Mouse (Mus musculus): ENCODE data around the gene Pstk. TPM values are rescaled to one million over a fixed set of nuclear protein-coding genes. Genes with fewer than 3 reads are reported as not detected.

Pstk gene
- polyA plus RNA-seq (2015; fragmentation: Nextera tagmentation; extraction: Ambion mirVana): 33.7 TPM in 2 replicates

GRCm38 (mm10) chr7:131370648-131371469, at the start of gene Pstk:
Gene Pstk (plus strand): TSS chr7:131371141.
- no peaks in the 10 kb centered on the region for H3K36me3 ChIP-seq
- WGBS: 5% methylated on average over 47 of the region's 47 CpGs
- no peaks in the 10 kb centered on the region; the same call in 1 of the 2 replicates for H3K27me3 ChIP-seq
- peak within 1 kb of the TSS; percentile 69 for H3K4me2 ChIP-seq (replicated peaks)
- peak within 1 kb of the TSS; percentile 84 for H3K27ac ChIP-seq (replicated peaks)
- peak within 1 kb of the TSS; percentile 78 for H3K4me3 ChIP-seq
- peak; percentile 92 for ATAC-seq (replicated peaks)
- H3K9me3 ChIP-seq: no peaks in the 10 kb centered on the region
- H3K4me1 ChIP-seq: peaks cover 7% of the 10 kb centered on the region; the same call in 1 of the 2 replicates
- peak within 1 kb of the TSS; percentile 94 for H3K9ac ChIP-seq (replicated peaks)

GRCm38 (mm10) chr7:131322192-131322591, 48.7 kb upstream of the Pstk start, which contains the start of gene Cuzd1:
Gene Cuzd1 (minus strand): TSS chr7:131322292.
- H3K36me3 ChIP-seq: no peaks in the 10 kb centered on the region
- WGBS: 87% methylated on average over 2 of the region's 2 CpGs
- no peaks in the 10 kb centered on the region for H3K27me3 ChIP-seq
- H3K4me2 ChIP-seq (replicated peaks): no peak within 1 kb of the TSS
- no peak within 1 kb of the TSS for H3K9ac ChIP-seq (replicated peaks)
- H3K4me1 ChIP-seq: no peaks in the 10 kb centered on the region
- H3K27ac ChIP-seq (replicated peaks): no peak within 1 kb of the TSS
- no peak for ATAC-seq (replicated peaks)
- no peaks in the 10 kb centered on the region for H3K9me3 ChIP-seq
- no peak within 1 kb of the TSS for H3K4me3 ChIP-seq

GRCm38 (mm10) chr7:131327054-131327453, 43.9 kb upstream of the Pstk start:
- Histone ChIP-seq H3K4me1 (no peaks in the 10 kb centered on the region), H3K27ac (replicated peaks) (no peak overlapping the region), H3K9me3 (no peaks in the 10 kb centered on the region), H3K4me3 (no peak overlapping the region), H3K9ac (replicated peaks) (no peak overlapping the region), H3K36me3 (no peaks in the 10 kb centered on the region), H3K27me3 (no peaks in the 10 kb centered on the region), H3K4me2 (replicated peaks) (no peak overlapping the region)
- WGBS: 91% methylated on average over 5 of the region's 5 CpGs
- no peak for ATAC-seq (replicated peaks)

- Histone ChIP-seq H3K9ac (replicated peaks) (no peak within 1 kb of the TSS), H3K9me3 (no peaks in the 10 kb centered on the region), H3K4me2 (replicated peaks) (no peak within 1 kb of the TSS), H3K27ac (replicated peaks) (no peak within 1 kb of the TSS), H3K36me3 (no peaks in the 10 kb centered on the region), H3K27me3 (no peaks in the 10 kb centered on the region), H3K4me3 (no peak within 1 kb of the TSS), H3K4me1 (no peaks in the 10 kb centered on the region)
- no peak for ATAC-seq (replicated peaks)
- 92% methylated on average over 5 of the region's 5 CpGs for WGBS
Observed at GRCm38 (mm10) chr7:131329416-131329815, 41.5 kb upstream of the Pstk start, which contains the start of gene Fam24b. Gene Fam24b (minus strand): TSS chr7:131329516.

GRCm38 (mm10) chr7:131331688-131332087, 39.3 kb upstream of the Pstk start:
- Histone ChIP-seq H3K27ac (replicated peaks) (no peak overlapping the region), H3K4me3 (no peak overlapping the region), H3K4me1 (no peaks in the 10 kb centered on the region), H3K9me3 (no peaks in the 10 kb centered on the region), H3K9ac (replicated peaks) (no peak overlapping the region), H3K27me3 (no peaks in the 10 kb centered on the region), H3K4me2 (replicated peaks) (no peak overlapping the region), H3K36me3 (no peaks in the 10 kb centered on the region)
- no peak for ATAC-seq (replicated peaks)
- WGBS: 82% methylated on average over 2 of the region's 2 CpGs

- Histone ChIP-seq H3K9ac (replicated peaks) (no peak within 1 kb of the TSS), H3K27ac (replicated peaks) (no peak within 1 kb of the TSS), H3K27me3 (no peaks in the 10 kb centered on the region), H3K36me3 (no peaks in the 10 kb centered on the region), H3K4me1 (peaks cover 6% of the 10 kb centered on the region), H3K4me2 (replicated peaks) (no peak within 1 kb of the TSS), H3K9me3 (no peaks in the 10 kb centered on the region), H3K4me3 (no peak within 1 kb of the TSS)
- 47% methylated on average over 1 of the region's 1 CpGs for WGBS
- no peak for ATAC-seq (replicated peaks)
Observed at GRCm38 (mm10) chr7:131333564-131333963, 37.4 kb upstream of the Pstk start, which contains the start of gene Fam24a. Gene Fam24a (plus strand): TSS chr7:131333864.

GRCm38 (mm10) chr7:131337502-131338068, 33.4 kb upstream of the Pstk start:
- H3K27me3 ChIP-seq: no peaks in the 10 kb centered on the region
- H3K27ac ChIP-seq (replicated peaks): 0 out of 2 replicates have a peak overlapping the region, but pooled peaks have one; percentile 27
- no peaks in the 10 kb centered on the region for H3K9me3 ChIP-seq
- peaks cover 20% of the 10 kb centered on the region for H3K36me3 ChIP-seq
- no peak overlapping the region for H3K4me2 ChIP-seq (replicated peaks)
- no peak overlapping the region for H3K9ac ChIP-seq (replicated peaks)
- no peak for ATAC-seq (replicated peaks)
- H3K4me1 ChIP-seq: peaks cover 6% of the 10 kb centered on the region
- WGBS: 19% methylated on average over 8 of the region's 8 CpGs
- no peak overlapping the region for H3K4me3 ChIP-seq

GRCm38 (mm10) chr7:131345856-131346541, 24.9 kb upstream of the Pstk start:
- ATAC-seq (replicated peaks): 0 out of 2 replicates have a peak, but pooled peaks have one; percentile 38
- WGBS: 59% methylated on average over 7 of the region's 7 CpGs

GRCm38 (mm10) chr7:131356105-131356504, 14.8 kb upstream of the Pstk start:
- no peak for ATAC-seq (replicated peaks)
- Histone ChIP-seq H3K9me3 (no peaks in the 10 kb centered on the region), H3K36me3 (peaks cover 38% of the 10 kb centered on the region), H3K9ac (replicated peaks) (no peak overlapping the region), H3K27me3 (no peaks in the 10 kb centered on the region), H3K4me3 (no peak overlapping the region), H3K27ac (replicated peaks) (no peak overlapping the region), H3K4me1 (peaks cover 3% of the 10 kb centered on the region), H3K4me2 (replicated peaks) (no peak overlapping the region)
- 97% methylated on average over 13 of the region's 13 CpGs for WGBS

More at GRCm38 (mm10) chr7:131345856-131346541, 24.9 kb upstream of the Pstk start:
- Histone ChIP-seq H3K4me2 (replicated peaks) (no peak overlapping the region), H3K27me3 (no peaks in the 10 kb centered on the region), H3K9me3 (no peaks in the 10 kb centered on the region), H3K9ac (replicated peaks) (no peak overlapping the region), H3K36me3 (peaks cover 38% of the 10 kb centered on the region), H3K4me1 (peaks cover 6% of the 10 kb centered on the region; the same call in 1 of the 2 replicates), H3K4me3 (no peak overlapping the region), H3K27ac (replicated peaks) (peak overlapping the region; percentile 23)

- Histone ChIP-seq H3K9me3 (no peaks in the 10 kb centered on the region), H3K9ac (replicated peaks) (peak overlapping the region; percentile 88), H3K4me2 (replicated peaks) (peak overlapping the region; percentile 91), H3K36me3 (peaks cover 9% of the 10 kb centered on the region), H3K27ac (replicated peaks) (peak overlapping the region; percentile 87), H3K27me3 (no peaks in the 10 kb centered on the region; the same call in 1 of the 2 replicates), H3K4me1 (peaks cover 18% of the 10 kb centered on the region), H3K4me3 (peak overlapping the region; percentile 96)
- WGBS: under 1% methylated on average over 35 of the region's 35 CpGs
- peak; percentile 89 for ATAC-seq (replicated peaks)
Observed at GRCm38 (mm10) chr7:131362269-131362614, 8.7 kb upstream of the Pstk start.

GRCm38 (mm10) chr7:131362615-131363300, 8.2 kb upstream of the Pstk start, which contains the start of gene 2310057M21Rik:
Gene 2310057M21Rik (minus strand): TSS chr7:131362759.
- H3K4me1 ChIP-seq: peaks cover 18% of the 10 kb centered on the region
- peak within 1 kb of the TSS; percentile 96 for H3K4me3 ChIP-seq
- peak within 1 kb of the TSS; percentile 91 for H3K4me2 ChIP-seq (replicated peaks)
- WGBS: under 1% methylated on average over 55 of the region's 55 CpGs
- no peaks in the 10 kb centered on the region; the same call in 1 of the 2 replicates for H3K27me3 ChIP-seq
- peaks cover 5% of the 10 kb centered on the region; the same call in 1 of the 2 replicates for H3K36me3 ChIP-seq
- peak within 1 kb of the TSS; percentile 87 for H3K27ac ChIP-seq (replicated peaks)
- peak; percentile 98 for ATAC-seq (replicated peaks)
- no peaks in the 10 kb centered on the region for H3K9me3 ChIP-seq
- peak within 1 kb of the TSS; percentile 88 for H3K9ac ChIP-seq (replicated peaks)

Measured in forebrain, embryonic 15.5 days (tissue).